Mouse (Mus musculus): ENCODE results near the gene Sik3. TPM values are rescaled to one million over a fixed set of nuclear protein-coding genes. Genes with fewer than 3 reads are reported as not detected.
A peak's percentile ranks its signal among the peaks of the same experiment; 100 is the strongest.
"Not testable (repeated sequence)": the region's sequence is repeated elsewhere in the genome, so short reads cannot be mapped to it uniquely, and the experiment has no call there.

Gene Sik3
- polyA plus RNA-seq, 1 experiment from 2014 or later = 5.0 TPM

GRCm38 (mm10) chr9:46122731-46123130 is 110.1 kb downstream of the Sik3 start:
- TF ChIP-seq CTCF (IDR thresholded peaks at IDR 0.05; ENCODE audit: low read depth) (no peak), EP300 (IDR thresholded peaks at IDR 0.05; ENCODE audit: low read depth) (no peak)
- no peak overlapping the region for H3K27ac ChIP-seq (ENCODE audit: low read depth)
- ATAC-seq (no peak), DNase-seq (no peak)
- H3K9ac ChIP-seq (replicated peaks) = no peak overlapping the region
- peaks cover 11% of the 10 kb centered on the region; the same call in 1 of the 2 replicates for H3K36me3 ChIP-seq (replicated peaks; ENCODE audit: insufficient read depth, low read length)
- H3K27me3 ChIP-seq (ENCODE audit: insufficient read depth, low read length) = no peaks in the 10 kb centered on the region
- H3K4me3 ChIP-seq (ENCODE audit: low read depth, low read length) = no peak overlapping the region
- H3K4me1 ChIP-seq (ENCODE audit: insufficient read depth) = peaks cover 18% of the 10 kb centered on the region
- H3K4me2 ChIP-seq (ENCODE audit: low read depth, low read length) = no peak overlapping the region
- H3K9me3 ChIP-seq (ENCODE audit: low read length) = no peaks in the 10 kb centered on the region
- 84% methylated on average over 9 of the region's 9 CpGs for WGBS (ENCODE audit: insufficient replicate concordance)

- Histone ChIP-seq H3K4me2 (ENCODE audit: low read depth, low read length) (no peak overlapping the region), H3K36me3 (replicated peaks; ENCODE audit: insufficient read depth, low read length) (peaks cover 11% of the 10 kb centered on the region; the same call in 1 of the 2 replicates), H3K4me1 (ENCODE audit: insufficient read depth) (peaks cover 6% of the 10 kb centered on the region), H3K9ac (replicated peaks) (no peak overlapping the region), H3K9me3 (ENCODE audit: low read length) (no peaks in the 10 kb centered on the region), H3K27ac (ENCODE audit: low read depth) (peak overlapping the region; percentile 37), H3K4me3 (ENCODE audit: low read depth, low read length) (no peak overlapping the region), H3K27me3 (ENCODE audit: insufficient read depth, low read length) (no peaks in the 10 kb centered on the region)
- TF ChIP-seq CTCF (IDR thresholded peaks at IDR 0.05; ENCODE audit: low read depth) (no peak), EP300 (IDR thresholded peaks at IDR 0.05; ENCODE audit: low read depth) (no peak)
- WGBS (ENCODE audit: insufficient replicate concordance) = 74% methylated on average over 2 of the region's 2 CpGs
- no peak for DNase-seq
- peak; percentile 79 for ATAC-seq
These were observed 113.7 kb downstream of the Sik3 start for GRCm38 (mm10) chr9:46126295-46126694.

GRCm38 (mm10) chr9:46127326-46127725 is 114.7 kb downstream of the Sik3 start:
- Histone ChIP-seq H3K4me3 (ENCODE audit: low read depth, low read length) (no peak overlapping the region), H3K9ac (replicated peaks) (no peak overlapping the region), H3K9me3 (ENCODE audit: low read length) (no peaks in the 10 kb centered on the region), H3K36me3 (replicated peaks; ENCODE audit: insufficient read depth, low read length) (peaks cover 11% of the 10 kb centered on the region; the same call in 1 of the 2 replicates), H3K27me3 (ENCODE audit: insufficient read depth, low read length) (no peaks in the 10 kb centered on the region), H3K27ac (ENCODE audit: low read depth) (0 out of 2 replicates have a peak overlapping the region, but pooled peaks have one; percentile 35), H3K4me2 (ENCODE audit: low read depth, low read length) (no peak overlapping the region), H3K4me1 (ENCODE audit: insufficient read depth) (0 out of 2 replicates have a peak, but pooled peaks cover 2% of the 10 kb centered on the region)
- no peak for ATAC-seq
- WGBS (ENCODE audit: insufficient replicate concordance) = 62% methylated on average over 5 of the region's 5 CpGs
- TF ChIP-seq CTCF (IDR thresholded peaks at IDR 0.05; ENCODE audit: low read depth) (no peak), EP300 (IDR thresholded peaks at IDR 0.05; ENCODE audit: low read depth) (no peak)
- no peak for DNase-seq

- ATAC-seq (peak; percentile 38; the same call in 1 of the 2 replicates), DNase-seq (no peak)
- TF ChIP-seq CTCF (IDR thresholded peaks at IDR 0.05; ENCODE audit: low read depth) (no peak), EP300 (IDR thresholded peaks at IDR 0.05; ENCODE audit: low read depth) (no peak)
- Histone ChIP-seq H3K4me3 (ENCODE audit: low read depth, low read length) (no peak overlapping the region), H3K36me3 (replicated peaks; ENCODE audit: insufficient read depth, low read length) (peaks cover under 1% of the 10 kb centered on the region; the same call in 1 of the 2 replicates), H3K9ac (replicated peaks) (no peak overlapping the region), H3K27me3 (ENCODE audit: insufficient read depth, low read length) (no peaks in the 10 kb centered on the region), H3K27ac (ENCODE audit: low read depth) (no peak overlapping the region), H3K9me3 (ENCODE audit: low read length) (no peaks in the 10 kb centered on the region), H3K4me1 (ENCODE audit: insufficient read depth) (0 out of 2 replicates have a peak, but pooled peaks cover 2% of the 10 kb centered on the region), H3K4me2 (ENCODE audit: low read depth, low read length) (no peak overlapping the region)
- 51% methylated on average over 2 of the region's 2 CpGs for WGBS (ENCODE audit: insufficient replicate concordance)
These were observed 116.6 kb downstream of the Sik3 start for GRCm38 (mm10) chr9:46129241-46129640.

GRCm38 (mm10) chr9:46132821-46133220 is 120.2 kb downstream of the Sik3 start:
- not testable (repeated sequence) for H3K27me3 ChIP-seq (ENCODE audit: insufficient read depth, low read length); H3K4me3 ChIP-seq (ENCODE audit: low read depth, low read length); H3K9ac ChIP-seq (replicated peaks); DNase-seq; H3K27ac ChIP-seq (ENCODE audit: low read depth); H3K9me3 ChIP-seq (ENCODE audit: low read length); ATAC-seq; H3K4me1 ChIP-seq (ENCODE audit: insufficient read depth); H3K36me3 ChIP-seq (replicated peaks; ENCODE audit: insufficient read depth, low read length); H3K4me2 ChIP-seq (ENCODE audit: low read depth, low read length)

- Histone ChIP-seq H3K27me3 (ENCODE audit: insufficient read depth, low read length) (no peaks in the 10 kb centered on the region), H3K4me2 (ENCODE audit: low read depth, low read length) (no peak overlapping the region), H3K9ac (replicated peaks) (no peak overlapping the region), H3K36me3 (replicated peaks; ENCODE audit: insufficient read depth, low read length) (no peaks in the 10 kb centered on the region), H3K27ac (ENCODE audit: low read depth) (no peak overlapping the region), H3K4me1 (ENCODE audit: insufficient read depth) (no peaks in the 10 kb centered on the region), H3K9me3 (ENCODE audit: low read length) (no peaks in the 10 kb centered on the region), H3K4me3 (ENCODE audit: low read depth, low read length) (no peak overlapping the region)
- ATAC-seq (no peak), DNase-seq (no peak)
- no peak for TF ChIP-seq CTCF (IDR thresholded peaks at IDR 0.05; ENCODE audit: low read depth)
- no peak for TF ChIP-seq EP300 (IDR thresholded peaks at IDR 0.05; ENCODE audit: low read depth)
- 83% methylated on average over 6 of the region's 6 CpGs for WGBS (ENCODE audit: insufficient replicate concordance)
These were observed 126.2 kb downstream of the Sik3 start for GRCm38 (mm10) chr9:46138831-46139230.

- H3K27me3 ChIP-seq (ENCODE audit: insufficient read depth, low read length) = no peaks in the 10 kb centered on the region
- TF ChIP-seq EP300 (IDR thresholded peaks at IDR 0.05; ENCODE audit: low read depth) (no peak), CTCF (IDR thresholded peaks at IDR 0.05; ENCODE audit: low read depth) (no peak)
- H3K4me3 ChIP-seq (ENCODE audit: low read depth, low read length) = no peak overlapping the region
- H3K36me3 ChIP-seq (replicated peaks; ENCODE audit: insufficient read depth, low read length) = no peaks in the 10 kb centered on the region
- ATAC-seq (no peak), DNase-seq (no peak)
- WGBS (ENCODE audit: insufficient replicate concordance) = 94% methylated on average over 1 of the region's 1 CpGs
- H3K9ac ChIP-seq (replicated peaks) = no peak overlapping the region
- H3K4me2 ChIP-seq (ENCODE audit: low read depth, low read length) = no peak overlapping the region
- no peaks in the 10 kb centered on the region for H3K9me3 ChIP-seq (ENCODE audit: low read length)
- no peaks in the 10 kb centered on the region for H3K4me1 ChIP-seq (ENCODE audit: insufficient read depth)
- H3K27ac ChIP-seq (ENCODE audit: low read depth) = no peak overlapping the region
These were observed 128.2 kb downstream of the Sik3 start for GRCm38 (mm10) chr9:46140811-46141210.

All from liver, postnatal 0 days (tissue).